Mouse (Mus musculus) right cerebral cortex, adult 18-20 months (tissue): ENCODE measurements around the gene Fam19a5.
A peak's percentile ranks its signal among the peaks of the same experiment; 100 is the strongest.

Experiments used
- DNase-seq: peaks from one replicate; pipeline ENCODE4 v3.0.0; 2022; ENCODE audit warnings: mixed read lengths

Gene Fam19a5

DNA sequence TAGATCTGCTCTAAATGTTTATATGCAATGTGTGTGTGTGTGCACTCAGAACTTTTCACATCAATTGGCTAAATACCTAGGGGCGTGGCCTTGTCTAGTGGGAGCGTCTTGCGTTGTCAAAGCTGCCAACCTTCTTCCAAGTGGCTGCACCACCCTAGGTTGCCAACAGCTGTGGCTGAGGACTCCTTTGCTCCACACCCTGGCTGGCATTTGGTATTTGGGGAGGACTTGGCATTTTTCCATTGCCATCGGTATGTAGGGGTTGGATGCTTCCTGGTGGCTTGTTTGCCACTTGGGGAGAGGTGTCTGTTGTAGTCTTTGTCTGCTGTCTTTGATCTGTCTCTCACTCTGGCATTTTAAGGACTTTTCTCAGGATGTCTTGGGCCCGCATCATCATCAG, 124.0 kb downstream of the Fam19a5 start:
- no peak for DNase-seq

DNA sequence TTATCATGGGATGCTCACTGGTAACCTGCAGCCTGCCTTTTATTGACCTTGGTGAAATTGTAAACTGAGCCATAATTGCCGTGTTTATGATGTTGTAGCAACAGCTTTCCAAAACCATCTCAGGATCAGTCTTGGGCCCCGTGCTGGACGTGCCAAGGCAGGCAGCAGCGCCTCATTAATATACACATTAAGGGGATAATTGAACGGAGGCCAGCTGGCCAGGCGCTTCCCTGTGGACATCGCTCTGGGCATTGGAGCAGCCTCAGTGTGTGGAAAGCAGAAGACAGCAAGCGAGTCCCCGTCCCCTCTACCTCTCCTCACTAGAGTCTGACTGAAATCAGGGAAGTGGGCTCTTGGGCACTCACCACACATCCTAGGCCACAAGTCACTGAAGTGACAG, 127.8 kb downstream of the Fam19a5 start:
- DNase-seq, result no peak

DNA sequence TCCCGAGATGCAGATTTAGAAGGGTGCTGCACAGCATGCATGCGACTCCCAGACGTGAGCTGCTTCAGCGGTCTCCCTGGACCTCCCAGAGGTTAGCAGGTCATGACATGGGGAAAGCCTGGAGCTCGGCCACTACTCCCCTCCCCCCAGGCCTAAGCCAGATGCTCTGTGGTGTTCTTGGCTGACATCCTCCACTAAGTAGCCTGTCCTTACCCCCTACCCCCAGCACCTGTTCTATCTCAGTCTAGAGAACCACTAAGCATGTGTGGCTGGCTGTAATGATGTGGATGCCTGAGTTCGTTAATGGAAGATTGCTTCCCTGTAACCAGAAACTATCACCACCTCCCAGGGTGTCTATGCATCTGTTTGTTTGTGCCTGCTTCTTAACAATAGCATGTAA, 134.6 kb downstream of the Fam19a5 start:
- no peak for DNase-seq

DNA sequence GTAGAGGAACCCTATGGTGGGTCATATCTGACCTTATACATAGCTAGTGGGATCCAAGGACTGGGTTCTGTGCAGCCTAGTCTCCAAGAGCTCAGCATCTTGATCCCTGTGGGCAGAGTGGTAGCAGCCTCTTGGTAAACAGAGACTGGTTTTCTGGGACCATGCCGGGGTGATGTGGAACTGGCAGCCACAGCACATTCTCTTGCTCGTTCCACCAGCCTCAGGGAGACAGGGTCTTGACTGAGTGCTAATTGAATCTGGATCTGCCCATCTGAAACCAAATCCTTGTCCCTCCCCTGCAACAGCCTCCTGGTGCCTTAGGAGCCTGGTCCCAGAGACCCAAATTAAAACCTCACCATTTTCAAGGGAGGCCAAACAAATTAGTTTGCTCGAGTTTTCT, 138.3 kb downstream of the Fam19a5 start:
- no peak for DNase-seq

DNA sequence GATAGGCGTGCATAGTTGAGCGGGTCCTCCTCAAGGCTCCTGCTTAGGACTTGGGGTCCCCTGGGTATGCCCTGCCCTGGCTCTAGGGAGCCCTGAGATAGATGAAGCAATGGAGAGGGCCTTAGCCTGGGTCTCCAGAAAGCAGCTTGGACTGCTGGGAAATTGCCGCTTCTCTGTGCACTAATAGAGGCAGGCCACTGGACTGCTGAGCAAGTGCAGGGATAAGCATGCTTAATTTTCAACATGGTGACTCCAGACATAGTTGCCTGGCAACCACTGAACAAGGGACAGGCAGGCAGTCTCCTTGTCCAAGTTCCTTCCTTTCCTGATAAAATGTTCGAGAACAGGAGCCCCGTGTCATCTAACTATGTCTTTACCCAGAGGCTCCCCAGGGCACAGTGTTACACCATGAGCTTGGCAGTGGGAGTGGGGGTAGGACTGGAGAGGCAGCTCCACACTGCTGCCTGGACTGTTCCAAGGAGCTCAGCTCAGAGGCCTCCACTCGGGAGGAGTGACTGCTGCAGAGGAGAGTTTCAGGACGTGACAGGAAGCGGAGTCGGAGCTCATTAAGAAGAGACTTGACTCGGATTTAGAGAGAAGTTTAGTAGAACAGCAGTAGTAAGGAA, 142.4 kb downstream of the Fam19a5 start:
- DNase-seq, result no peak

DNA sequence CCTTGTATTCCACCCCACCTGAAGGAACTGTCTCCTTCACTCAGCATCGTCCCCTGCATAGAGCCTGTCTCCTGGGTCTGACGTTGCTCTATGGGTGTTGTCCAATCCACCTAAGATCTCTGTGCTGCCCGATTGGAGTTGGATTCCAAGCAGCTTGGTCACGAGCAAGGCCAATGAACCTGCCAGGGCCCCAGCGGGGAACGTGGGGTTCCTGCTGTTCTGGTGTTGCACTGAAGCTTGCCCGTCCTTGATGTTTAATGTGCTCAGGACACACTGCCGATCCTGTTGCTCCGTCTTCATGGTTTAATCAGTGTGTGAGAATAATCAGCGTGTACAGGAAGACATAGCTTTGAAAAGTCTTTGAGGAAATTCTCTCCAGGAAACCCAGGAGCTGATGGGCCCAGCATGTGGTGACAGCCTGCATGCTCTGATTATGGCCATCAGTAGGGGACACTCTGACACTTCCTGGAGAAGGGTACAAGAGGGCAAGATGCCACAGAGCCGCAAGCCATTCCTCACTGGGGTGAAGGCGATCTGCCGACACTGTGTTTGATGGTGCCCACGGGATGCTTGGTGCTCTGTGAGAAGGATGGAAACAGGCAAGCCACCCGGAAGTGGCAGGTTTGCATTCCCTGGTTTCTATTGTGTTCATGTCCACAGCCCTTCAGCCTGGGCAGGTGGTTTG, 147.3 kb downstream of the Fam19a5 start:
- no peak for DNase-seq

DNA sequence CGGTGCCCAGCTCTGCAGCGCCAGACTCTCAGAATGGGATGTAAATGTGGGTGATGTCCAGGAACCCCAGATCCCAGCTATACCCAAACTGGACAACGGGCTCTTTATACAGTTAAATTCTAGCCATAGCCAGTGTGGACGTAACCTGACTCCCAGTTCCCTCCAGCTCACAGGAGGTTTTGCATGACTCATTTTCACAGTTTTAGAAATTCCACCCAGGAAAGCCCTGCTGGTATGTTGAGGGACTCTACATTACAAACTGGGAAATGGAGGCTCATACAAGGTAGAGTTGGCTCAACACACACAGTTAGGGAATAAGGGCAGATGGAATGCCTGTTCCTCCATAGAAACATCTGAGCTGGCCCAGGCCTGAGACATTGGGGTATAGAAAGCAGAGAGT, 147.9 kb downstream of the Fam19a5 start:
- no peak for DNase-seq

DNA sequence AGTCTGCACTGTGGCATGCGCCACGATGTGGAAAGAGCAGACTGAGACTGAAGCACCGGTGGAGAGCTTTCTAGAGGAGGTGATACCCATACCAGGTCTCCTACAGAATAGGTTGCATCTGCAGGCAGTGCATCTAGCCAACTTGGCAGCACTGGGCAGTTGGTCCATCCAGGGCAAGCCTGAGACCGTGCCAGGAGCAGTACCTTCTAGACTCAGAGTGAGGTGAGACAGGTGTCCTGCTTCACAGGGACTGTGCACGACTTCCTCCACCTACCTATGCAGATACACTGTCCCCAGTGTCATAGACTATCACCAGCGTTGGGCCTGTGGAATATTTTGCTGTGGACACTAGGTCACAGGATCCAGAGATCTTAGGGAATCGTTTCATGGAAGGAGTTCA, 148.3 kb downstream of the Fam19a5 start:
- DNase-seq, result no peak

DNA sequence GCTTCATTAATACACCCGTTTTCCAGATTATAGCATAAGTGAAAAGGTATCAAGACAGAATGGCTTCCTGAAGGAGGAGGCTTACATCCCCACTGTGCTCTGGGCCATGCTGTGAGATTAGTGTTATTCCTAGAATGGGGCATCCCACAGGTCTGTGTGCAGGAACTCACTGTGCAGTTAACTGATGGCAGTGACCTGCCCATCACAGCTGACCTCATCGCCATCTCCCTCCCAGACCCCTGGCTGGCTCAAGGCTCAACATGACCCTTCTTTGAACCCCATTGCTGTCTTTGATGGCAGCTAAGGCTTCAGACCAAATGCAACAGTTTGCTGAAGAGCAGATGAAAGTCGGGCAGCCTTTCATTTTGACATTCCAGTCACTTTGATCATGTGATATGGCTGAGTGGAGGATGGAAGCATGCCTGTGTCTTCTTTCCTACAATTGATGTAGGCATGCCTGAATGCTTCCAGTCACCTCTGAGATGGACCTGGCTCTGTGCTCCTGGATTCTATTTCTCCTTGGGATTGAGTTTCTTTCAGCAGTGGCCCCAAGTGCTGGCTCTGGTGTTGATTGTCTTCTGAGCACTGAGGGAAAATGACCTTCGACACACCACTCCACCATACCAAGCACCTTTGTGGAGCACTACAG, 148.9 kb downstream of the Fam19a5 start:
- DNase-seq, result no peak

DNA sequence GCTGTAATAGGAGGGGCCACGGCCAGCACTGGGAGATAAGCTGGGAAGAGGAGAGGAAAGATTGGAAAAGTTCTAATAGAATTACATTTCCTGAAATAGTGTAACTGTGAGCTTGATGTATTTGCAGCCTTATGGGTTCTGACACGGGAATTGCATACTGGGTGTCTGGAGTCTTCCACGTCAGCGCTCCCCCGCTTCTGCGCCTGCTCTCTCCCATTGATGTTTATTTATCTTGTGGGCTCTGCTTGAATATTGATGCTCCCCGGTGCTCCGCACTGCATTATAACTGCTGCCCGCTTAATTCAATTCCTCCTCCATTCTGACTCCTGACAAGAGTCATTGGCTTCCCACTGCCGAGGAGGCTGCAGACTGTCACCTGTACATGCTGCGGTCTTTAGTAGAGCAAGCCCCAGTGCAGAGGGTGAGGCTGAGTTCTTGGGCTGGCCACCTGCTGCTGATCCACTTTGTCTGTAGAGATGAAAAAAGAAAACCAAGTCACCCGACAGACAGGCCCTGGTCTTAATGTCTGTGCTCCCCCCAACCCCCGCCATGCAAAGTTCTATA, 153.4 kb downstream of the Fam19a5 start:
- no peak for DNase-seq

DNA sequence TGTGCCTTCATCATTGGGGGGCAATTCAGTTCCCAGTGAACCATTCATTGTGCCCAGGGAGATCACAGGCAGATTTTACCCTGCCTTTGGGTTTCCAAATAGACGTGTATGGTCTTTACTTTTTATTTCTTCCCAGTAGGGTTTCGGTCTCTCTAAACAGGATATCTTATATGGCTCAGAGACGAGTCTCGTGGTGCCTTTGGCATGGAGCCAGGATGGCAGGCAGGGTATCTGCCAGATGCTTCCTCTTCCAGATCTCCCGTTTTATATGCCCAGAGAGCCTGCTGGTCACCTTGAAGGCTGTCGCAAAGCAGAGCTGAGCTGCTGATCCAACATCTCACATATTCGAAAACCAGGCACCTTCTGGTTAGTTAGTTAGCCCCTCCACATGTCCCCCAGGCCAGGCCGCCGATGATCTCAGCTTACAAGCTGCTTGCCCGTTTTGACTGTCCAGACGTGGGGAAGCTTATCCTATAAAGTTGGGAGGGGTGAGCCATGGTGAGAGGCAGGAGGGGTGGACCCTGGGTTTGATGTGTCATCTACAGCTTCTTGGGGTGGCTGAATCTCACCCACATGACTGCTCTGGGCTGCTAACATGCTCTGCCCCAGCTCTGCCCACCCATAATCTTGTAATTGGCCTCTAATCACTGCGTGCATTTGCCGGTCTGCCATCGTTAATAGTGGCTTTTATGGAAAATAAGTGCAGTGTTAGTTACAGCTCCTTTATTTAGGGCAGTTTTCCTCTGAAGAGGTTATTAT, 154.6 kb downstream of the Fam19a5 start:
- no peak for DNase-seq

DNA sequence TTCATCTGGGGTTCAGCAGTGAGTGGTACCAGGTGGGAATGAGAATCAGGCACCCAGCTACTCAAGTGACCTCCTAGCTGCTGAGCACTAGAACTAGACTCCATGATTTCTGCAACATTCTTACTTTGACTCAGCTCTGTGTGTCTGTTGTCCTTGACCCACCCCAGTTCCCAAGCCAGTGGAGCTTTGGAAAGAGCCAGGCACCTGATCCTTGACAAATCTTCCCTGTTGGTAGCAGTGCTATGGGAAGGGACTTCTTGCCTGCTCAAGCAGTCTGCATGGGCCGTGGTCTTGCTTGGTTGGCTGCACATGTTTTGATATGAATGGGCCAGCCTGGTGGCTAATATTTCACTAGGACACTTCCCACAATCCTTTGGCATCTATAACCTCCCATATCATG, 158.7 kb downstream of the Fam19a5 start:
- DNase-seq, result no peak

DNA sequence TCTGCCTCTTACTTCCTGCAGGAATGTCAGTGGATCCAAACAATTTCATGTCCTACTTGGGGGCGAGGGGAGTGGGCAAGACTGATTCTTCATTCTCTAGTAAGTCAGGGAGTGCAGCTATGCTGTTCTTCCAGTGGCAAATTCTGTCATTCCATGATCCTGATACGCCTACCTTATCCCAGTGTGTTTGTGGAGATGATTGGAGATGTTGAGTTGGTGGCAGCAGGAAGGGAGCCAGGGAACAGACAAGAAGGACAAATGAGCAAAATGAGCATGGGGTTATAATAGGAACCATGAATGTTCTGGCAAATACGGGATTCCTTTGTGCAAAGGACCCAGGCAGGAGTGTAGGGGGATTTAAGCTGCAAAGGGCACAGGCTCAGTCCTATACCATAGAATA, 159.2 kb downstream of the Fam19a5 start:
- DNase-seq, result no peak

DNA sequence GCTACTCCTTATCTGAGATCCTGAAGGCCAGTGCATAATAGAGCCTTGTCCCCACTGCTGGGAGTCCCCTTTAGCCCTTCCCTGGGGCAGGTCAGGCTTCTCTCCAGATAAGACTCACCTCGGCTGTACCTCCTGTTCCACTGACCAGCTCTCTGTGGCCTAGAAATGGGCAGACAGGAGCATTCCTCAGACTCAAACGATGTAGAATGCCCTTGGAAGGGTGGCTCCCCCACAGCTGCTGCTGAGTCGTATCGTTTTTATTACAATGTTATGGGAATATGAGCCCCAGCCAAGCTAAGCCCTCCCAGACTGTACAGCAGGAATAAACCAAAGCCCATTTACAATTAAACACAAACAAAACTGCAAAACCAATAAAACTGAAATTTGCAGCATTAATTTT, 167.7 kb downstream of the Fam19a5 start:
- no peak for DNase-seq

DNA sequence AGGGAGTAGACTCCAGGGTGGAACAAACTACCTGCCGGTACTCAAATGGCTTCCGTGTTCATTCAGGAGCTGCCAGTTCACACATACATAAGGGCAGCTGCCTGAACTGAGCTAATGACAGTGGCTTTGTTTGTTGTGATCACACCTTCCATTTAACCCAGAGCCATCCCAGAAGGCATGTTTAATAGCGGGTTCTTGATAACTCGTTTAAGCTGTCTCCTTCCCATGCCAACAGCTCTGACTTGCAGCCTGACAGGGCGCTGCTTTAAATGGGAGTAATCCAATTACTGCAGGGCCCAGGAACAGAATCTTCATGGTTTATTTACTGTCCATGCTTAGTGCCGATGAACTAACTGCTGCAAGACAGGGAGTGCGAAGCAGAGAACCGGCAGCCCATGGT, 168.1 kb downstream of the Fam19a5 start:
- DNase-seq, result no peak

DNA sequence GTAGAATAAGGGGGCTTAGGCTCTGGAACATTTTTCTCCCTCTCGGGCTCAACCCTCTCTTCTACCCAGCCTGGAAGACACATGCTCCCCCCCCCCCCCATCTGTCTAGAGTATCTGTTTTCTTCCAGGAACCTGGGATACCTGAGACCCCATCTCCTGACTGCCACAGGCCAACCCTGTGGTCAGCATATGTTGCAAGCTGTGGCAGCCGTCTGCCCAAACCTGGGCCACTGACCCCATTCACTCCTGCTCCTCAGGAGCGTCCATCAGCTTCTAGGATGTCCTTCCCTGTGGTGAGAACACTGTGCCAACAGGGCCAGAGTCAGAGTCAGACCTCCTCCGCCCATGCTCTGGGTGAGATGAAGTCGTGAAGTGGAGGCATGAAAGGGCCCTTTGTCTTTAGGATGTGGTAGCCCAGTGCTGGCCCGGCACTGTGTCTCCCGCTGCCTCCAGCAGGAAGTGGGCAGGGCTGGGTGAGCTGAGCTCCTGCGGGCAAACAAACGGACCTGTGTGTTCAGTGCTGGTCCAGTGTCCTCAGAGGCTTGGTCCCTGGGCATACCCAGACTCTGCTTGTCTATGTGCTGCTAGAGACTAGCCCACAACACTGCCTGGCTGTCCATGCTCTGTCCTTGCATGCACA, 171.1 kb downstream of the Fam19a5 start:
- DNase-seq, result peak; percentile 64

DNA sequence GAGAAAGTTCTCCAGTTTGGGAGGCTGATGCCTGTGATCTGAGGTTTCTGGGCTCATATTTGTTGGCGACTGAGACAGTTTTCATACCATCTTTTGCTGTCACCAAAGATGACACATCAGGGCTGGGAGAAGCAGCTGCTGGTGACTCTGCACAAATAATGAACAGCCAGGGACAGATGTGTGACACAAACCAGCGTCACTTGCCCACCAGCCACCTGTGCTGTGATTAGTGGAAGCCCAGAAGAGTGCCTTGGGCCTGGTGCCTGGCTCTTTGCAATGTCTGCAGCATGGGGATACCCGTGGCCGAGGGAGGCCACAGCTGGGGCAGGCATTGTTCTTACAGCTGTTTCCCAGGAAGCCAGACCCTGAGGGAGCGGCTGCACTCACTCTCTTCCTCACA, 173.0 kb downstream of the Fam19a5 start:
- DNase-seq, result peak; percentile 31

DNA sequence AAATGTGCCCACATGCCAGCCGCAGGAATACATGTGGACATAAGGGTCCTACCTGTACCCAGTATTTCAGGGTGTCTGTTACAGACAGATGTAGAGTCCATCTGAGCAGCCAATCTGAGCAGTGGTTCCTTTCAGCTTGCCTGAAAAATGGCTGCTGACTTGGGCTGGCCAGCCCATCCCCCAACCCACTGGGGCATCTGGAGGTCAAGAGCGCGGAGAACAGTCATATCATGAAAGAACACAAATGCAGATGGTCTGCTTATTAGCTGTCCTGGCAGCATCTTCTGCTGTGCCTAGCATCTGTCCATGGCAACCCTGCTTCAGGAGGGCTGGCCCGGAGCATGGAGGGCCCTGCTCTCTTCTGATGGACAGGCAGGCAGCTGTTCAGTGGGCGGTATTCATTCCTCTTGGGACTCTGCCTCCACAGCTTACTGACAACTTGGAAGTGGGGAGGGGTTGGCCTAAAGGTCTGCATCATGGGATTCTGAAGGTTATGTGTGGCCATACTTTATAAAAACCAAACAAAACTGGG, 179.4 kb downstream of the Fam19a5 start:
- DNase-seq, result no peak

DNA sequence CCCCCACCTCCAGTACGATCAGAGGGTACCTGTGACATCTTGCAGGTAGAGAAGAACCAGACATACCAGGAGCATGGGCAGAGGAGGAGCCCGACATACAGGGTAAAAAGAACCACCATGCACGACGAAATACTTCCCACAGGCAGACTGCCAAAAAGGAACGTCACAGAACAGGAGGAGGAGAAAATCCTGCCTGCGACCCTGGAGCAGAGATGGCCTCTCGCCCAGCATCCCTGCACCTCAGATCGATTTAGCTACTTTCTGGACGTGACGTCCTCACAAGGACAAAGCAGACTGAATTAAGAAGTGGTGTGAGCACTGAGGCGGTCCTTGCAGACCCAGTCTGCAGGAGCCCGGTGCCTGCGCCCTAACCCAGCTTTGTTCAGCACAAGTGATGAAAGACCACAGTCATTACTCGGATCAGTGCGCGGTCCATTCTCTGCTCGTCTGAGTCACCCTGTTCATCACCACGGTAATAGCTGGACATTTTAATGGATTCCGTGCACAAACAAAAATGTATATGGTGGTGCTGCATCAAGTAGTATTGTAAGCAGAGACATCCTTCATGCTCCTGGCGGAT, 182.6 kb downstream of the Fam19a5 start:
- DNase-seq, result no peak

DNA sequence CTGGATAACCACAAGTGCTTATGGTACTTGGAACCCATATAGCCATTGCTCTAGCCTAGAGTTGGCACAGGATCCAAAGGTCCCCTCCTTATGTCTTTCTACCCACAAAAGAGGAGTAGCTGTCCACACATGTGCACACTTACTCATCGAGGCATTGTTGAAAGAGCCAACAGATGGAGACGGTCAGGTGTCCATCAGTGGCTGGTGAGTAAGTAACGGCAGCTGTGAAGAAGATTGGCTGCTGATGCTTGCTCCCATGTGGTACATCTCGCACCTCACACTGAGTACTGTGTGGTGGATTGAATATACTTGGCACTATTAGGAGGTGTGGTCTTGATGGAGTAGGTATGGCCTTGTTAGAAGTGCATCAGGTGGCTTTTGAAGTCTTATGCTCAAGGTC, 192.2 kb downstream of the Fam19a5 start:
- no peak for DNase-seq

DNA sequence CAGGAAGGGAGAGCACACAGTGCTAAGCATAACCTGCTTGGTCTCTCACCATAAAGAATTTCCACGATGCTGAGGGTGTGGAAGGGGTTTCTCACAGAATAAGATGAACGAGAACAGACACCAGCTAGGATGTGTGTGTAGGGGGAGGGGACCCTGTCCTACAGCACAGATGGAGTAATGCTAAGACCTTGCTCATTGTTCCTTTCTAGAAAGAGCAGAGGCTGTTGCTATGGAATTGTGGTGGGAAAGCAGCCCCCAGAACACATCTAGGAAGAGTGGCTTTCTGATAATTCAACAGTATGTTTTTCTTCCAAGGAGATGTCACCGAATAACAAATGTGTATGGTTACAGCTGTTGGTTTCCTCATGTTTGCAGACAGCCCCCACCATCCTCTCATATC, 211.4 kb downstream of the Fam19a5 start:
- DNase-seq, result no peak

DNA sequence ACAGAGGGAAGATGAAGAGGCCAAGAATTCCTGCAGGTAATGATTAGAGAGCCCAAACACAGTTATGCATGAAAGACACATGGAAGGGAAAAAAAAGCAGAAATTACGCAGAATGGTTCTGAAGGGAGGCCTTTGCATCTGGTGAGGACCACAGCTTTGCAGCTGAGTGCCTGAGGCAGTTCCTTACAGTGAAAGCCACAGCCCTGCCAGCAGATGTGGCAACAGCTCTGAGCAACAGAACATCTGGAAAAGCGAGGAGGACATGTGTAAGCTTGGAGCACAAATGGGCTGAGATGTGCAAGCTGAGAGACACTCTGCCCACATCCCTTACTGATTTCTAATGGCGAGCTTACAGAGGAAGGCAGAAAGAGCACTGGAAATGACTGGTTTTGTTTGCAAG, 221.8 kb downstream of the Fam19a5 start:
- no peak for DNase-seq
